Mouse (Mus musculus): ENCODE measurements around the gene Zfp988. TPM values are rescaled to one million over a fixed set of nuclear protein-coding genes. Genes with fewer than 3 reads are reported as not detected.
"Not testable (repeated sequence)": the region's sequence is repeated elsewhere in the genome, so short reads cannot be mapped to it uniquely, and the experiment has no call there.

Gene Zfp988
- polyA plus RNA-seq, 1 experiment from 2014 or later: not detected

GRCm38 (mm10) chr4:147335691-147336367 lies 30.4 kb downstream of the Zfp988 start:
- not testable (repeated sequence) for H3K4me2 ChIP-seq (replicated peaks); H3K4me1 ChIP-seq; H3K36me3 ChIP-seq; H3K27me3 ChIP-seq; H3K27ac ChIP-seq (replicated peaks); H3K4me3 ChIP-seq; H3K9ac ChIP-seq (replicated peaks)
- peaks cover 60% of the 10 kb centered on the region for H3K9me3 ChIP-seq
- 21% methylated on average over 1 of the region's 1 CpGs for WGBS
- peak; percentile 52; the same call in 1 of the 2 replicates for ATAC-seq (ENCODE audit: low FRiP score, low read depth)

DNA sequence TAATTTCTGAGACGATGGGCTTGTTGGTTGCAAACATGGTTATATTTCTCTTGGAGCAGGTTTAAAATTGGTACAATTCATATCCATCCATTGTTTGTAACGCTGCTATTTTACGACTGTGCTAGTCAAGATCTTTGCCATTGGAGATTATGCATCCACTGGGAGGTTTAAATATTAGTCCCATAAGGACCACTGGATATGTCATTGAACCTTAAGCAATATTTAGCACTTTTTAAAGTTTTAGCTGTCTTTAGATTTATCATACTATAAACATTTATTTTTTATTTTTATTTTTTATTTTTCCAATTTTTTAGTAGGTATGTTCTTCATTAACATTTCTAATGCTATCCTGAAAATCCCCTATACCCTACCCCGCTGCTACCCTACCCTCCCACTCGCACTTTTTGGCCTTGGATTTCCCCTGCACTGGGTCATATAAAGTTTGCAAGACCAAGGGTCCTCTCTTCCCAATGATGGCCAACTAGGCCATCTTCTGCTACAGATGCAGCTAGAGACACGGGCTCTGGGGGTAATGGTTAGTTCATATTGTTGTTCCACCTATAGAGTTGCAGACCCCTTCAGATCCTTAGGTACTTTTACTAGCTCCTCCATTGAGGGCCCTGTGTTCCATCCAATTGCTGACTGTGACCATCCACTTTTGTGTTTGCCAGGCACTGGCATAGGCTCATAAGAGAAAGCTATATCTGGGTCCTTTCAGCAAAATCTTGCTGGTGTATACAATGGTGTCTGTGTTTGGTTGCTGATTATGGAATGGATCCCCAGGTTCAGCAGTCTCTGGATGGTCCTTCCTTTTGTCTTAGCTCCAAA lies 31.1 kb downstream of the Zfp988 start:
- H3K27me3 ChIP-seq; H3K27ac ChIP-seq (replicated peaks); H3K9ac ChIP-seq (replicated peaks); H3K4me3 ChIP-seq; H3K4me1 ChIP-seq; H3K4me2 ChIP-seq (replicated peaks); H3K36me3 ChIP-seq: not testable (repeated sequence)
- WGBS: 65% methylated on average over 6 of the region's 6 CpGs
- H3K9me3 ChIP-seq: peaks cover 62% of the 10 kb centered on the region
- peak; percentile 64; the same call in 1 of the 2 replicates for ATAC-seq (ENCODE audit: low FRiP score, low read depth)

GRCm38 (mm10) chr4:147337520-147337919 lies 32.0 kb downstream of the Zfp988 start:
- peaks cover 62% of the 10 kb centered on the region for H3K9me3 ChIP-seq
- not testable (repeated sequence) for H3K9ac ChIP-seq (replicated peaks); H3K36me3 ChIP-seq; H3K4me2 ChIP-seq (replicated peaks); H3K27me3 ChIP-seq; H3K4me3 ChIP-seq; ATAC-seq (ENCODE audit: low FRiP score, low read depth); H3K27ac ChIP-seq (replicated peaks); H3K4me1 ChIP-seq
- WGBS: 89% methylated on average over 2 of the region's 2 CpGs

DNA sequence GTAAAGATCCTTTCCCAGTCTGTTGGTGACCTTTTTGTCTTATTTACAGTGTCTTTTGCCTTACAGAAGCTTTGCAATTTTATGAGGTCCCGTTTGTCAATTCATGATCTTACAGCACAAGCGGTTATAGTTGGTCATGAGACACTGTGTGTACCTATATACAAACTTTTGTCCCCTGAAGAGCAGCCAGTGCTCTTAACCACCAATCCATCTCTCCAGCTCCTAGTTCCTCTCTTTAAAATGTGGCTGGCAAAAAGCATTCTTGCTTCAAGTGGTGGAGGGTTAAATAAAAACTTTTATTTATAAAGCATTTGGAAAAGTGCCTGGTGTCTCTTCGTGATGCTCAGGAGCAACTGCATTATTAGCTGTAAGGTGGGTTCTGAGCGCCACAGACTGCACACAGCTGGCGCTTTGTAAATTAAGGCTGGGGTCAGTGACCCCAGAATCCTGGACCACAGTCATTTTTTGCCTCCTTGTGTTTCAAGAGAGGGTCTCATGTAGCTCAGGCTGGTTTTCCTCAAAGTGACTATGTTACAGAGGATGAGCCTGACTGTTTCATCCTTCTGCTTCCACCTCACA lies 32.6 kb downstream of the Zfp988 start:
- Histone ChIP-seq H3K4me3 (no peak overlapping the region), H3K36me3 (no peaks in the 10 kb centered on the region), H3K9me3 (peaks cover 62% of the 10 kb centered on the region), H3K4me2 (replicated peaks) (no peak overlapping the region), H3K27me3 (no peaks in the 10 kb centered on the region), H3K9ac (replicated peaks) (no peak overlapping the region), H3K27ac (replicated peaks) (no peak overlapping the region), H3K4me1 (no peaks in the 10 kb centered on the region)
- WGBS: 68% methylated on average over 5 of the region's 5 CpGs
- 0 out of 2 replicates have a peak, but pooled peaks have one; percentile 58 for ATAC-seq (ENCODE audit: low FRiP score, low read depth)

GRCm38 (mm10) chr4:147338706-147339105 lies 33.2 kb downstream of the Zfp988 start:
- not testable (repeated sequence) for H3K36me3 ChIP-seq; ATAC-seq (ENCODE audit: low FRiP score, low read depth); H3K4me2 ChIP-seq (replicated peaks); H3K9ac ChIP-seq (replicated peaks); H3K4me3 ChIP-seq; H3K27ac ChIP-seq (replicated peaks); H3K27me3 ChIP-seq; H3K4me1 ChIP-seq
- peaks cover 68% of the 10 kb centered on the region for H3K9me3 ChIP-seq
- 84% methylated on average over 3 of the region's 3 CpGs for whole genome bisulfite sequencing

GRCm38 (mm10) chr4:147339601-147340219 lies 34.2 kb downstream of the Zfp988 start:
- H3K36me3 ChIP-seq; H3K9ac ChIP-seq (replicated peaks); H3K4me3 ChIP-seq; H3K27ac ChIP-seq (replicated peaks); H3K4me1 ChIP-seq; ATAC-seq (ENCODE audit: low FRiP score, low read depth); H3K4me2 ChIP-seq (replicated peaks); H3K27me3 ChIP-seq: not testable (repeated sequence)
- 69% methylated on average over 7 of the region's 7 CpGs for WGBS
- peaks cover 66% of the 10 kb centered on the region for H3K9me3 ChIP-seq

GRCm38 (mm10) chr4:147340236-147340635 lies 34.8 kb downstream of the Zfp988 start:
- H3K9ac ChIP-seq (replicated peaks); H3K27me3 ChIP-seq; H3K4me2 ChIP-seq (replicated peaks); H3K36me3 ChIP-seq; H3K4me3 ChIP-seq; H3K27ac ChIP-seq (replicated peaks); H3K4me1 ChIP-seq; ATAC-seq (ENCODE audit: low FRiP score, low read depth): not testable (repeated sequence)
- 67% methylated on average over 3 of the region's 3 CpGs for WGBS
- peaks cover 65% of the 10 kb centered on the region for H3K9me3 ChIP-seq

DNA sequence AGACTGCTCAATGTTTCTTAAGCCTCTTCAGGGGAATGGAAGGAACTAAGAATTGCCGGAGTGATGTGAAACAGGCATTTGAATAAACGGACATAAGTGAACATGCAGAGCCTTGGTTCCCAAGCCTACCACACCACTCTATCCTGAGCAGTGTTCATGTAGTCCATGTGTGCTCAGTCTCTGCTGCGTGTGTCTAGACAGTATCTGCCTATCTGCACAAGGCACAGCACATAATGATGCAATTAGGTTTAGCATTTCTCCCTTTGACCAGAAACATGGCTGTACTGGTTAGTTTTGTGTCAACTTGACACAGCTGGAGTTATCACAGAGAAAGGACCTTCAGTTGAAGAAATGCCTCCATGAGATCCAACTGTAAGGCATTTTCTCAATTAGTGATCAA lies 35.4 kb downstream of the Zfp988 start:
- not testable (repeated sequence) for H3K4me2 ChIP-seq (replicated peaks); H3K27me3 ChIP-seq; H3K36me3 ChIP-seq; H3K4me3 ChIP-seq; ATAC-seq (ENCODE audit: low FRiP score, low read depth); H3K9ac ChIP-seq (replicated peaks); H3K27ac ChIP-seq (replicated peaks); H3K4me1 ChIP-seq
- WGBS: 87% methylated on average over 3 of the region's 3 CpGs
- H3K9me3 ChIP-seq: peaks cover 61% of the 10 kb centered on the region

DNA sequence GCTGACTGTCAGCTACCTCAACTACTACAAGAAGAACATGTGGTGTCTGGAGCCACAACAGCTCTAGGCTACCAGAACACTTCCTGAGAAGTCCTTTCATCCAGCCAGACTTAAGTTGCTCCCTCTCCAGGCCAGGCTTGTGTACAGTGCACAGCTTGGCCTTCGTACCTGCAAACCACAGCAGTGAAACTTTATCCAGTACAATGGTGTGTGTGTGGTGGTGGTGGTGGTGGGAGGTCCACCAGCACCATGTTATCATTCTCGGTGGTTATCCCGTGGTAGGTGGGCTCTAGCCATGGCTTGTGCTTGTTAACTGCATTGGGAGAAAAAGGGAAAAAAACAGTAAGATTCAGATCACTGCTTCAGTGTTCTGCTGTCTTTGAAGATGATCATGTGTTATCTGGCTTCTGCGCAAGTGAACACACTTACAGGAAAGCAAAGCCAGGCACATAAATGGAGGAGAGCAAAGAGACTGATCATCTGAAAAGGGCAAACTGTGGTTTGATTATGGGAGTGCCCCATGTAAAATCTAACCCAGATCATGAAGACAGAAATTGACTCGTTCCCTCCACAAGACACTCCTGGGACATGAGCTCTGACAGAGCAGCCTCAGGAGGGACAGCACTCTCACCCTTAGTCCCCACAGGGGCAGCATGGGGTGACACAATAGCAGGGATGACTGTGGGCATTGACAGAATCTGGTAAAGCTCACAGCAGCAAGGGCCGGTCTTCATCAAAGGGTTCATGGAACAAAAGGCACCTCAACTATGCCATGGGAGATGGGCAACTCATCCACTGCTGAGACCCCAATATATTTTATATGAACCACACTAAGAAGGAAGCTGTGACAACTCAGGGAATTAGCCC lies 37.8 kb downstream of the Zfp988 start:
- H3K9ac ChIP-seq (replicated peaks); H3K27ac ChIP-seq (replicated peaks); H3K4me3 ChIP-seq; H3K27me3 ChIP-seq; H3K36me3 ChIP-seq; H3K4me2 ChIP-seq (replicated peaks); H3K4me1 ChIP-seq: not testable (repeated sequence)
- H3K9me3 ChIP-seq: peaks cover 52% of the 10 kb centered on the region
- 72% methylated on average over 6 of the region's 6 CpGs for WGBS
- peak; percentile 91 for ATAC-seq (ENCODE audit: low FRiP score, low read depth)

GRCm38 (mm10) chr4:147345061-147345554 lies 39.6 kb downstream of the Zfp988 start:
- not testable (repeated sequence) for H3K4me3 ChIP-seq; H3K27me3 ChIP-seq; H3K27ac ChIP-seq (replicated peaks); ATAC-seq (ENCODE audit: low FRiP score, low read depth); H3K4me2 ChIP-seq (replicated peaks); H3K36me3 ChIP-seq; H3K9ac ChIP-seq (replicated peaks); H3K4me1 ChIP-seq
- WGBS: 85% methylated on average over 2 of the region's 2 CpGs
- peaks cover 58% of the 10 kb centered on the region for H3K9me3 ChIP-seq

DNA sequence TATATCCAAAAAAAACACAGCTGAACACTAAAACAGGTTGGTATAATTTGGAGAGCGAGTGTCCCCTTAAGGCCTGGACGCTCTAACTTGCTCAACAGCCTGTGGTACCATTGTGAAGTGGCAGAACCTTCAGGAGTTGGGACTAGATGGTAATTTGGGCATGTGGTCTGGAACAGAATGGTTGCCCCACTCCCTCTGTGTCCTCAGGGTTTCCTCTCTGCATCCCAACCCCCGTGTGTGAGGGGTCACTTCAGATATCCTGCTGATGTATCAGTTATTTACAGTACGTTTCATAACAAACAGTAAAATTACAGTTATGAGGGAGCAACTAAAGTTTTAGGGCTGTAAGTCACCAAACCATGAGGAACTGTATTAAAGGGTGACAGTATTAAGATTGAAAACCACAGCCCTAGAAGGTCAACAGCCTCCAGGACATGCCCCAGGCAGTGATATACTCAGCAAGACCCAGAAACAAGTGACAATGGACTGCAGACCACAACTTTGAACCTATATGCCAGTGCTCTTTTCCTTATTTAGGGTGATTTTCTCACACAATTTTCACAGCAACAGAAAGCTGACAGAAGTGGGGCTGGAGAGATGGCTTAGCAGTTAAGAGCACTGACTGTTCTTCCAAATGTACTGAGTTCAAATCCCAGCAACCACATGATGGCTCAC lies 41.0 kb downstream of the Zfp988 start:
- H3K36me3 ChIP-seq: not testable (repeated sequence)

More for the DNA sequence above, 41.0 kb downstream of the Zfp988 start:
- not testable (repeated sequence) for ATAC-seq (ENCODE audit: low FRiP score, low read depth); H3K9ac ChIP-seq (replicated peaks); H3K27me3 ChIP-seq; H3K4me1 ChIP-seq; H3K4me2 ChIP-seq (replicated peaks); H3K4me3 ChIP-seq; H3K27ac ChIP-seq (replicated peaks)
- 72% methylated on average over 4 of the region's 4 CpGs for WGBS
- H3K9me3 ChIP-seq: peaks cover 64% of the 10 kb centered on the region

Measured in midbrain, embryonic 12.5 days (tissue).